15 mouse cellular contexts compared by ENCODE assay signal in the genomic region with DNA sequence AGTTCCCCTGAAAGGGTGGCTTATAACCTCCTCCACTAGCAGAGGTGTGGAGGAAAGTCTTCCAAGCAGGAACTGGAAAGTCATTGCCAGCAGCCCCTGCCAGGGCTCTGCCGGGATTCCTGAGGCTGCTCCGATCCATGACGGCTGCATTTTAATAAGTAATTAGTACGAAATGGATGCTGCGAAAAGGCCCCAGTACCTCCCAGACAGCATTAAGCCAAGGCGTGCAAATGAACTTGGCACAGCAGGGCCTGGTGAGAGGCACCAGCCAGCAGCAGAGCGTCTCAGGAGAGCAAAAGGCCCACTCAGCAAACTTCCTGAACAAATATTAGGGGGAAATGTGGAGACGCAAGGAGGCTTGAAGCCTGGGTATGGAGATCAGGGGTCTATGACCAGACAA. TPM values are rescaled to one million over a fixed set of nuclear protein-coding genes. Genes with fewer than 3 reads are reported as not detected.
DNase-seq lines count a peak whose midpoint lies in the region; ATAC-seq and TF ChIP-seq lines count a peak whose summit lies in the region.
"Had no signal": no experiment of that assay in that cellular context is flagged by ENCODE, and none has a peak within 500 bp of the region (broad histone marks: within the 10 kb centered on the region; RNA-seq: fewer than 3 reads in every experiment).

No protein-coding gene starts in this region.

- 13% methylated on average over 8 of the region's 8 CpGs for WGBS in forebrain, embryonic 15.5 days
- 38% methylated on average over 8 of the region's 8 CpGs for WGBS in forebrain, embryonic 12.5 days
- 66% methylated on average over 8 of the region's 8 CpGs for WGBS in limb, embryonic 11.5 days
- WGBS in limb, embryonic 10.5 days = 78% methylated on average over 8 of the region's 8 CpGs
- WGBS in hindbrain, embryonic 14.5 days = 11% methylated on average over 8 of the region's 8 CpGs
- WGBS in midbrain, embryonic 16.5 days = 12% methylated on average over 8 of the region's 8 CpGs
- 57% methylated on average over 8 of the region's 8 CpGs for WGBS in stomach, postnatal 0 days

- ATAC-seq in forebrain, embryonic 15.5 days (replicated peaks) = 0 out of 2 replicates have a peak, but pooled peaks have one; percentile 35
- no peak for ATAC-seq in forebrain, embryonic 12.5 days (ENCODE audit: low FRiP score)
- no peak for ATAC-seq in limb, embryonic 11.5 days (ENCODE audit: insufficient number of reproducible peaks, low FRiP score, low TSS enrichment, low read depth)
- ATAC-seq in hindbrain, embryonic 14.5 days (ENCODE audit: low FRiP score) = peak; percentile 49; the same call in 1 of the 2 replicates
- peak; percentile 59; the same call in 1 of the 2 replicates for ATAC-seq in midbrain, embryonic 16.5 days
- no peak for ATAC-seq in stomach, postnatal 0 days (ENCODE audit: low FRiP score, low TSS enrichment)
- no peak for ATAC-seq in cerebellum, adult (ENCODE audit: insufficient number of reproducible peaks, low FRiP score, low TSS enrichment)
- ATAC-seq: liver, postnatal 0 days had no signal

- DNase-seq in limb, embryonic 11.5 days (ENCODE audit: low spot score) = no peak
- DNase-seq in limb, embryonic 10.5 days (ENCODE audit: low spot score) = no peak
- peak; percentile 55 for DNase-seq in hindbrain, embryonic 14.5 days (ENCODE audit: low spot score)
- DNase-seq in stomach, postnatal 0 days (ENCODE audit: low spot score) = no peak
- DNase-seq: gastrocnemius, postnatal 14 days; heart, postnatal 36 days; liver, postnatal 0 days had no signal

- H3K4me2 ChIP-seq in forebrain, embryonic 15.5 days (replicated peaks) = no peak overlapping the region
- H3K4me2 ChIP-seq in forebrain, embryonic 12.5 days = no peak overlapping the region
- no peak overlapping the region for H3K4me2 ChIP-seq in limb, embryonic 11.5 days (ENCODE audit: low read depth, severe bottlenecking)
- H3K4me2 ChIP-seq in hindbrain, embryonic 14.5 days (replicated peaks) = no peak overlapping the region
- H3K4me2 ChIP-seq in midbrain, embryonic 16.5 days (ENCODE audit: low read length) = no peak overlapping the region
- H3K4me2 ChIP-seq in stomach, postnatal 0 days (replicated peaks; ENCODE audit: low read depth) = no peak overlapping the region
- H3K4me2 ChIP-seq: limb, embryonic 12.5 days; stomach, embryonic 15.5 days had no signal

- no peak for TF ChIP-seq CTCF in stomach, postnatal 0 days (IDR thresholded peaks at IDR 0.05; ENCODE audit: low read depth)

- peaks cover 44% of the 10 kb centered on the region for H3K4me1 ChIP-seq in forebrain, embryonic 15.5 days
- peaks cover 78% of the 10 kb centered on the region for H3K4me1 ChIP-seq in forebrain, embryonic 12.5 days
- H3K4me1 ChIP-seq in limb, embryonic 11.5 days (ENCODE audit: control insufficient read depth, insufficient read depth, low read length) = peaks cover 20% of the 10 kb centered on the region
- peaks cover 60% of the 10 kb centered on the region for H3K4me1 ChIP-seq in limb, embryonic 10.5 days
- H3K4me1 ChIP-seq in hindbrain, embryonic 14.5 days (replicated peaks; ENCODE audit: control insufficient read depth, insufficient read depth, low read length) = peaks cover 51% of the 10 kb centered on the region
- peaks cover 27% of the 10 kb centered on the region for H3K4me1 ChIP-seq in midbrain, embryonic 16.5 days (ENCODE audit: control insufficient read depth, insufficient read depth, low read length)
- H3K4me1 ChIP-seq in stomach, postnatal 0 days (replicated peaks; ENCODE audit: control insufficient read depth, insufficient read depth) = 0 out of 2 replicates have a peak, but pooled peaks cover under 1% of the 10 kb centered on the region

- H3K4me3 ChIP-seq in forebrain, embryonic 15.5 days = no peak overlapping the region
- H3K4me3 ChIP-seq in forebrain, embryonic 12.5 days (replicated peaks) = no peak overlapping the region
- no peak overlapping the region for H3K4me3 ChIP-seq in limb, embryonic 11.5 days (ENCODE audit: low read depth, low read length)
- no peak overlapping the region for H3K4me3 ChIP-seq in limb, embryonic 10.5 days
- no peak overlapping the region for H3K4me3 ChIP-seq in hindbrain, embryonic 14.5 days (replicated peaks; ENCODE audit: low read length)
- no peak overlapping the region for H3K4me3 ChIP-seq in midbrain, embryonic 16.5 days (ENCODE audit: low read depth, low read length)
- no peak overlapping the region for H3K4me3 ChIP-seq in stomach, postnatal 0 days (ENCODE audit: low read depth, low read length)
- H3K4me3 ChIP-seq: heart, embryonic 10.5 days; limb, embryonic 12.5 days; stomach, embryonic 15.5 days had no signal

- H3K9me3 ChIP-seq in forebrain, embryonic 15.5 days = no peaks in the 10 kb centered on the region
- H3K9me3 ChIP-seq in forebrain, embryonic 12.5 days = no peaks in the 10 kb centered on the region
- no peaks in the 10 kb centered on the region for H3K9me3 ChIP-seq in limb, embryonic 11.5 days (ENCODE audit: control insufficient read depth, low read length)
- H3K9me3 ChIP-seq in limb, embryonic 10.5 days (replicated peaks) = no peaks in the 10 kb centered on the region
- H3K9me3 ChIP-seq in hindbrain, embryonic 14.5 days (ENCODE audit: control insufficient read depth, low read length) = no peaks in the 10 kb centered on the region
- H3K9me3 ChIP-seq in midbrain, embryonic 16.5 days (replicated peaks; ENCODE audit: control insufficient read depth, low read length, poor library complexity, severe bottlenecking) = no peaks in the 10 kb centered on the region
- H3K9me3 ChIP-seq in stomach, postnatal 0 days (ENCODE audit: control insufficient read depth, low read length) = no peaks in the 10 kb centered on the region
- H3K9me3 ChIP-seq: heart, embryonic 10.5 days; limb, embryonic 12.5 days; stomach, embryonic 15.5 days had no signal

- no peak overlapping the region for H3K27ac ChIP-seq in forebrain, embryonic 15.5 days (replicated peaks)
- no peak overlapping the region for H3K27ac ChIP-seq in forebrain, embryonic 12.5 days
- 0 out of 2 replicates have a peak overlapping the region, but pooled peaks have one; percentile 10 for H3K27ac ChIP-seq in limb, embryonic 11.5 days (replicated peaks; ENCODE audit: low read depth, low read length)
- H3K27ac ChIP-seq in limb, embryonic 10.5 days = no peak overlapping the region
- peak overlapping the region; percentile 41; the same call in 1 of the 2 replicates for H3K27ac ChIP-seq in hindbrain, embryonic 14.5 days
- H3K27ac ChIP-seq in midbrain, embryonic 16.5 days (ENCODE audit: low read length) = no peak overlapping the region
- H3K27ac ChIP-seq in stomach, postnatal 0 days (replicated peaks) = no peak overlapping the region
- H3K27ac ChIP-seq: kidney, postnatal 0 days; limb, embryonic 12.5 days; stomach, embryonic 15.5 days had no signal

- no peak for TF ChIP-seq EP300 in stomach, postnatal 0 days (optimal IDR thresholded peaks at IDR 0.05)

- H3K27me3 ChIP-seq in forebrain, embryonic 15.5 days = no peaks in the 10 kb centered on the region
- peaks cover 6% of the 10 kb centered on the region; the same call in 1 of the 2 replicates for H3K27me3 ChIP-seq in forebrain, embryonic 12.5 days
- no peaks in the 10 kb centered on the region for H3K27me3 ChIP-seq in limb, embryonic 11.5 days (ENCODE audit: control insufficient read depth, insufficient read depth, low read length)
- H3K27me3 ChIP-seq in limb, embryonic 10.5 days (ENCODE audit: low read depth, poor library complexity, severe bottlenecking) = no peaks in the 10 kb centered on the region
- H3K27me3 ChIP-seq in hindbrain, embryonic 14.5 days (ENCODE audit: control insufficient read depth, insufficient read depth, low read length) = no peaks in the 10 kb centered on the region
- H3K27me3 ChIP-seq in midbrain, embryonic 16.5 days (ENCODE audit: control insufficient read depth, insufficient read depth, low read depth, low read length) = no peaks in the 10 kb centered on the region
- H3K27me3 ChIP-seq in stomach, postnatal 0 days (ENCODE audit: control insufficient read depth, insufficient read depth, low read length) = no peaks in the 10 kb centered on the region
- H3K27me3 ChIP-seq: limb, embryonic 12.5 days; stomach, embryonic 15.5 days had no signal

- H3K36me3 ChIP-seq in forebrain, embryonic 15.5 days = no peaks in the 10 kb centered on the region
- H3K36me3 ChIP-seq in forebrain, embryonic 12.5 days (replicated peaks) = no peaks in the 10 kb centered on the region
- H3K36me3 ChIP-seq in limb, embryonic 11.5 days (ENCODE audit: control insufficient read depth, insufficient read depth, low read length) = no peaks in the 10 kb centered on the region
- H3K36me3 ChIP-seq in limb, embryonic 10.5 days = peaks cover 4% of the 10 kb centered on the region; the same call in 1 of the 2 replicates
- no peaks in the 10 kb centered on the region for H3K36me3 ChIP-seq in hindbrain, embryonic 14.5 days (replicated peaks; ENCODE audit: control insufficient read depth, insufficient read depth)
- H3K36me3 ChIP-seq in midbrain, embryonic 16.5 days (ENCODE audit: control insufficient read depth, insufficient read depth, low read length) = no peaks in the 10 kb centered on the region
- no peaks in the 10 kb centered on the region for H3K36me3 ChIP-seq in stomach, postnatal 0 days (ENCODE audit: control insufficient read depth, insufficient read depth, low read length)
- H3K36me3 ChIP-seq: heart, embryonic 10.5 days; limb, embryonic 12.5 days; stomach, embryonic 15.5 days had no signal

- no peak overlapping the region for H3K9ac ChIP-seq in forebrain, embryonic 15.5 days (replicated peaks)
- no peak overlapping the region for H3K9ac ChIP-seq in forebrain, embryonic 12.5 days
- H3K9ac ChIP-seq in limb, embryonic 11.5 days (ENCODE audit: low read length) = no peak overlapping the region
- no peak overlapping the region for H3K9ac ChIP-seq in hindbrain, embryonic 14.5 days
- no peak overlapping the region for H3K9ac ChIP-seq in midbrain, embryonic 16.5 days (ENCODE audit: low read depth, low read length)
- H3K9ac ChIP-seq in stomach, postnatal 0 days (ENCODE audit: low read length) = no peak overlapping the region
- H3K9ac ChIP-seq: limb, embryonic 12.5 days; liver, postnatal 0 days; stomach, embryonic 15.5 days had no signal

RNA-seq across cellular contexts. Expression of gene Vav2, which starts 49.7 kb away (rescaled TPM):
- 12.6 and 13.9 TPM in 2 replicates for polyA plus RNA-seq in forebrain, embryonic 15.5 days (2015; fragmentation: Nextera tagmentation; extraction: Ambion mirVana)
- polyA plus RNA-seq in forebrain, embryonic 12.5 days (2016; fragmentation: Nextera tagmentation; extraction: Ambion mirVana) = 15.0 and 17.2 TPM in 2 replicates
- 6.8 and 7.3 TPM in 2 replicates for polyA plus RNA-seq in limb, embryonic 11.5 days (2014; fragmentation: Nextera tagmentation; extraction: Ambion mirVana)
- 9.2 and 9.6 TPM in 2 replicates for polyA plus RNA-seq in limb, embryonic 10.5 days (2016; fragmentation: Nextera tagmentation; extraction: Ambion mirVana)
- polyA plus RNA-seq in hindbrain, embryonic 14.5 days (2014; fragmentation: Nextera tagmentation; extraction: Ambion mirVana) = 15.0 and 16.0 TPM in 2 replicates
- polyA plus RNA-seq in midbrain, embryonic 16.5 days (2015; fragmentation: Nextera tagmentation; extraction: Ambion mirVana) = 9.2 and 12.6 TPM in 2 replicates
- 2.7 and 2.9 TPM in 2 replicates for polyA plus RNA-seq in stomach, postnatal 0 days (2015; fragmentation: Nextera tagmentation; extraction: Ambion mirVana)

Comparison
In these comparisons a context has a peak if more than half of its experiments do, and no peak if none do; other contexts are left out.
1. ATAC-seq: peak in forebrain, embryonic 15.5 days (single experiment), hindbrain, embryonic 14.5 days (single experiment) and midbrain, embryonic 16.5 days (single experiment); none in forebrain, embryonic 12.5 days (single experiment), limb, embryonic 11.5 days (single experiment), stomach, postnatal 0 days (single experiment) and cerebellum, adult (single experiment).
2. H3K27ac ChIP-seq: peak in limb, embryonic 11.5 days (single experiment) and hindbrain, embryonic 14.5 days (single experiment); none in forebrain, embryonic 15.5 days (single experiment), forebrain, embryonic 12.5 days (single experiment), limb, embryonic 10.5 days (single experiment), midbrain, embryonic 16.5 days (single experiment) and stomach, postnatal 0 days (single experiment).